Mouse (Mus musculus): ENCODE results near the gene Ipo4.

Ipo4 gene

GRCm38 (mm10) chr14:55635523-55636007 lies at the start of gene Ipo4:
Gene Ipo4, minus strand, starts transcription at chr14:55635957.
- peak; percentile 83 to 89 for DNase-seq

DNA sequence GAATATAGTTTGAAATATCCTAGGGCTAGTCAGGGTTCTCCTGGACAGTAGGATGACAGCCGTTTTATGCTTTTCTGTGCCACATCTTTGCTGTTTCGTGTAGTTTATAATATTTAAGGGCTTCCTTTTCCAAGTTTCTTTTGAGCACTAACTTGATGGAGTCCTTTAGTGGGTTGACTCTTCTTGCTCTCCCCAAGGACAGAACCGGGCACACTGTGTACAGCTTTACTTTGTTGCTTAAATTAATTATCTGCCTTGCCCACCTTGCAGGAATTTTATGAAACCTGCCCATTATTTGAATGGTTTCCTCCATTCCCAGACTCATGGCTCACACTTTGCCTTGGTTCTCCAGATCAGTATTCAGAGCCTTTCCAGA lies 46.3 kb upstream of the Ipo4 start:
- DNase-seq = no peak

DNA sequence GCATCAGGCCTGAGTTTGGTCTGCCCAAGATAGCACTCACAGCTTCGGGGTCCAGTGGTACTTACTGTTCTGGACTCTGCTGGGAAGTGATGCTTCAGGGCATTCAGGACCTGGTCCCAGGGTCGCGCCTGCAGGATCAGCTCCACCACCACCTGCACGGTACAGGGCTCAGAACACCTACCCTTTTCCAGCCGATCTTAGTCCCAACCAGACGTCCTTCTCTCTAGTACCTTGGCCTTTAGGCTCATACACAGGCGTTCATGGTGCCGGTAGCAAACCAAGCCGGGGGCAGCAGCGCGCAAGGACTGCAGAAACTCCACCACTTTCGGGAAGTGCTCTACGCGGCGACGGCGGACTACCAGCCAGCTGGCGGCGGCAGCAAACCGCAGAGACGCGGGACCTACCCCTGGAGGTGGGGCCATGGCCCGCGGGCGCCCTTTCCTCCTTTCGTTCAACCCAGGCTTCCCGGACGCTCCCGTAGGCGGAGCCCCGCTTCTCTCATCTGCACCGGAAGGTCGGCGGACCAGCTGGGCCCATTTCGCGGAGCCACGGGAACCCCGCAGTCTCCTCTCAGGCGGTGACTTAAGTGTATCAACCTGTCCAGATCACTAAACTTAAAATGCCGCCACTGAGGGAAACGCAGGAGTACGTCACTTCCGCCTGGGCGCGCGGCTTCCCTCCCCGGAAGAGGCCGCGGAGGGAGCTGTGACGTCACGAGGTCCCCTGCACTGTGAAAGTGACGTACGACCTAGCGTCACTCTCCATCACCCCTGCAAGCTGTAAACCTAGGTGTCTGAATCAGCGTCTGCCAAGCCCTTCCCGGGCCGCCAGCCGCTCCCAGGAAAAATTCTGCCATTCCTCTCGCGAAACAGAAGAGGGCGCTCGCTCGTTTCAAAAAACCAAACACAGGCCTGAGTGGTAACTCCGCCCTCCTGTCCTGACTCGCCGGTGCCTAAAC lies 45.7 kb upstream of the Ipo4 start, which contains the start of gene Tinf2:
Tinf2 (minus strand) TSS at position 661 of the 958 bp plus-strand sequence.
- DNase-seq = peak; percentile 91 to 93

DNA sequence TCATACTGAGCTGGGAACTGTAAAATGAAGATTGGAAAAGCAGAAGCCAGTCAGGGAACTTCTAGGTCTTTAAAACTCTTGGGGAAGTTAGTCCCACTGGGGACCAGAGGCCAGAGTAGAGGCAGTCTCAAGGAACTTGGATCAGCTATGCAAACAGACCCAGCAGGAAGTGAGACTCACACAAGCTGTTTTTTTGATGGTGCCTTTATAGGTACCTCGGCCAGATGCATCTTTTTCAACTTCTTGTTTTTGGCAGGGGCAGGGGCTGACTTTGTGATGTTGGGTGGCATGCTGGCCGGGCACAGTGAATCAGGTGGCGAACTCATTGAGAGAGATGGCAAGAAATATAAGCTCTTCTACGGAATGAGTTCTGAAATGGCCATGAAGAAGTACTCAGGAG lies 41.9 kb upstream of the Ipo4 start:
- DNase-seq = no peak

DNA sequence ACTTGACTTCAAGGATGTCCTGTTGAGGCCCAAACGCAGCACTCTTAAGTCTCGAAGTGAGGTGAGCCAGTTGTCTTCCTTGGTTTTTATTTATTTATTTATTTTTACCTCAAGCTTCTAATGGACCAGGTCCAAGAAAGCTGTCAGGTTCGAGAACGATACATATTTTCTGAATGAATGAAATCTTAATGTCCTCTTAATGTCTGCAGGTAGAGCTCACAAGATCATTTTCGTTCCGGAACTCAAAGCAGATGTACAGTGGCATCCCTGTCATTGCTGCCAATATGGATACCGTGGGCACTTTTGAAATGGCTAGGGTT lies 36.9 kb upstream of the Ipo4 start:
- DNase-seq = no peak

- DNase-seq = peak; percentile 86 to 88
Measured at GRCm38 (mm10) chr14:55671833-55672740, 36.3 kb upstream of the Ipo4 start, which contains the start of the genes Gmpr2 and Nedd8. Gene Gmpr2, plus strand, starts transcription at chr14:55671941. Gene Nedd8, minus strand, starts transcription at chr14:55672124.

DNA sequence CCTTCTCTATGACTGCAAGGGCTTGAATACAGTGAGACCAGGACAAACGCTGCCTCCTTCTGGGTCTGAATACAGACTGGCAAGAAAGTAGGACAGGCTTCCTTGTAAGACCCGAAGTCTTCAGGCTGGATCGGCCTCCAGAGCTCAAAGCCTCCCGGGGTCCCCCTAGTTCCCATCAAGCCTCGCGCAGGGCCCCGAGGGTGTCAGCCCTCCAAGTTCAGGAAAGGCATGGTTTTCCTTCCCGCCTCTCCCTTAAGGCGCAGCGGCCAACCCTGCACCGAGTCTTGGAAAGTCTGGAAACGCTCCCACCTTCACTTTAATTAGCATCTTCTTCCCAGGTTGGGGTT lies 35.7 kb upstream of the Ipo4 start:
- no peak for DNase-seq

DNA sequence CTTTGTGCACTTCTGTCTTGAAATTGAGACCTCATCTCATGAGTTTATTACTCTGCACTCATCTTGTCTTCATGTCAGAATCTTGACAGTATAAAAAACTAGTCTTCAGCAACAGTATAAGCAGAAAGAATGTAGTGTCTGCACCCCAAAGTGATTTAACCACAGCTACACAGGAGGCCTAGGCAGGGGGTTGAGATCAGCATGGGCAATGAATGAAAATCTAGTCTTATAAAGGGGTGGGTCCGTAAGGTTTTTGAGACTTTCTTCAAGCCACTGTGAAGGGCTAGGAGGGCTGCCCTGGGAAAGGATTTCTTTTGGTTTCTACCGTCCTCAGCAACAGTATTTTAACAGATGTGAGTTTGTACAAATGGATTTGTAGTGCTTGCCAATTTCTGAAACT lies 24.9 kb upstream of the Ipo4 start:
- no peak for DNase-seq

GRCm38 (mm10) chr14:55659960-55660573 lies 24.3 kb upstream of the Ipo4 start, which contains the start of gene Mdp1:
Gene Mdp1, minus strand, starts transcription at chr14:55660508.
- peak; percentile 73 to 78 for DNase-seq

DNA sequence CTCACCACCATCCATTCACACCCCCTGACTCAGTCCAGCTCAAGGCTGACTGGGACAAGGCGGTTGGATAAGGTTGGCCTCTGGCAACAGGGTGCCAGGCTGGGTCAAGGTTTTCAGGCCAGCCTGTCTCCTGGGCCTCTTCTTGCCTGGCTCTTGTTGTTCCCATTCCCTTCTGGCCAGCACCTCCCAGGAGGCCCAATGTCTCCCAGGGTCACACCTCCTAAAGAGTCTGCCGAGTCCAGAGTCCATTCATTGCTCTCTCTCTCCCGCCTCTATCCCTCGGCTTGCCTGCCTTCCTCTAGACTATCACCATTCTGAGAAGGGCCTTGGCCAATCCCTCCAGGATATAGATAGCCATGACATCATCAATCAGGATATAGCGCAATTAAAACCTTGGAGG lies 22.3 kb upstream of the Ipo4 start:
- DNase-seq = no peak

GRCm38 (mm10) chr14:55656935-55657334 lies 21.2 kb upstream of the Ipo4 start:
- no peak for DNase-seq

GRCm38 (mm10) chr14:55651528-55651927 lies 15.8 kb upstream of the Ipo4 start:
- peak; percentile 32 to 59 for DNase-seq

DNA sequence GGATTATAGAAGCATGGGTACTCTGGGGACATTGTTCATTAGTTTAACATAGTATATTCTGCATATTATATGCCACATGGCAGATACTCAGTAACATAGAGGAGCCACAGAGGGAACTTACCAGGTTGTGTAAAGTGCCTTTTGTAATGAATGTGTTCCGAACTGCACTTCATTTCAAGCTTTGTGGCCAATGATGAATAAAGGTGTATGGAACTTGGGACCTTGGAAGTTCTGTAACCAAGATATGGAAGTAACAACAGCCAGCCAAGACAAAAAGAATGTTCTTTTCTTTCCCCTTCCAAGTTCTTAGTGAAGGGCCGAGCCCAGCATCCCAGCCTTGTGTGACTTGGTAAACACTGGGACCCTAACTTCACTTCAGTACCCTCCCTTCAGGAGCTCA lies 14.1 kb upstream of the Ipo4 start, which contains the start of gene Tssk4:
Tssk4 (plus strand) TSS at position 301 of the 400 bp plus-strand sequence.
- DNase-seq = no peak

- peak in 1 of 2 experiments; percentile 35 for DNase-seq
Measured at GRCm38 (mm10) chr14:55644261-55644888, 8.6 kb upstream of the Ipo4 start.

DNA sequence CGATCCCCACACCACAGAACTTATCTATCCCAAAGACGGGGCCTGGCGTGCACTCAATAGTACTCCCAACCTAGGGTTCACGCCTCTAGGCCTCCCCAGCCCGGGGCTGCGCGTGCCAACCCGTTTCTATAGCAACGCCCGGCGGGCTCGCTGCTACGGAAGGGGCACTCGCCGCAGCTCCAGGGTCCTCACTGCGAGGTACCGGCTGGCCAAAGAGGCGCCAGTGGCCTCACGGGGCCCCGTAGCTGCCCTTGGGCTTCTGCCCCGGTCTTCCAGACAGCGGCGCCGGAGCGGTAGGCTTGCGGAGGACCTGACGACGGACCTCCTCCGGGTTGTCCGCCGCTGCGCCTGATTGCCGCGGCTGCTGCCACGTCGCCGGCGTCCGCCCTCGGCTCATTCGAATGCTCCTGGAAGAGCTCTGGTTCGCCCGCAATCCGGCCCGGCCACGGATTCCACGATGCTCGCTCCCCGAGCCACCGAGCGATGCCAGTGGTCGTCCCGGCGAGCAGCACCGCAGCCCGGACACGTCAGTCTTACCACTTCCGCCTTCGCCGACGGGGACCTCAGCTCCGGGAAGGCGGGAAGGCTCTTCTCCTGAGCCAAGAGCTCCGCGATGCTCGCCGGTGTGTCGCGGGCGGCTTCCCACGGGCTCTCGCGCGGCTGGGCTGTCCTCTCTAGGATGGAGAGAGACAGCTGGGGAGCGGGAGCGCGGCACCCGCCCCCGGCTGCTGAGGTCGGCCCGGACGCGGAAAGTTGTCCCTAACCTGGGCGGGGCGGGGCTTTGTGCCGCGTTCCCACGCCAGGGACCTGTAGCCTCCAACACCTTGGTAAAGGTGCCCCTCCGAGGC lies 7.5 kb upstream of the Ipo4 start, which contains the start of gene Tm9sf1:
Tm9sf1 (minus strand) TSS at position 747 of the 848 bp plus-strand sequence.
- peak; percentile 81 to 86 for DNase-seq

DNA sequence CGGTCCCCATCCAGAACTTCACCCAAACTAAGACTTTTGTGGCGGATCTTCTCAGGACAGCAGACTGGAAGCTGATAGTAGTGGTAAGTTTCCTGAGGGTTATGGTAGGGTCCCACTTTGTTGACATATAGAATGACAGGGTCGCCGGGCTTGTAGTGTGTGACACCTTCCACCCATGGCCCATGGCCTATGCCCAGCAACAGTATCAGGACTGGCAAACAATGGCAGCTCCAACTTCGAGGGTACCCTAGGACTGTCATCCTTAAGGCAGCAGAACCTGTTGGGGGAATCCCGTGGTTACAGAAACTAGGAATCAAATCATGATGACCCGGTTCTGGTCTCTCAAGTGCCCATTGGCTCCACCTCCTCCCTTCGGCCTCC lies 6.9 kb upstream of the Ipo4 start:
- DNase-seq = no peak

GRCm38 (mm10) chr14:55641291-55641690 lies 5.5 kb upstream of the Ipo4 start:
- DNase-seq = no peak

- no peak for DNase-seq
Measured at GRCm38 (mm10) chr14:55640816-55641215, 5.1 kb upstream of the Ipo4 start.

GRCm38 (mm10) chr14:55637795-55638194 lies 2.0 kb upstream of the Ipo4 start, which contains the start of gene Gm49378:
Gene Gm49378, minus strand, starts transcription at chr14:55637895.
- DNase-seq = no peak

DNA sequence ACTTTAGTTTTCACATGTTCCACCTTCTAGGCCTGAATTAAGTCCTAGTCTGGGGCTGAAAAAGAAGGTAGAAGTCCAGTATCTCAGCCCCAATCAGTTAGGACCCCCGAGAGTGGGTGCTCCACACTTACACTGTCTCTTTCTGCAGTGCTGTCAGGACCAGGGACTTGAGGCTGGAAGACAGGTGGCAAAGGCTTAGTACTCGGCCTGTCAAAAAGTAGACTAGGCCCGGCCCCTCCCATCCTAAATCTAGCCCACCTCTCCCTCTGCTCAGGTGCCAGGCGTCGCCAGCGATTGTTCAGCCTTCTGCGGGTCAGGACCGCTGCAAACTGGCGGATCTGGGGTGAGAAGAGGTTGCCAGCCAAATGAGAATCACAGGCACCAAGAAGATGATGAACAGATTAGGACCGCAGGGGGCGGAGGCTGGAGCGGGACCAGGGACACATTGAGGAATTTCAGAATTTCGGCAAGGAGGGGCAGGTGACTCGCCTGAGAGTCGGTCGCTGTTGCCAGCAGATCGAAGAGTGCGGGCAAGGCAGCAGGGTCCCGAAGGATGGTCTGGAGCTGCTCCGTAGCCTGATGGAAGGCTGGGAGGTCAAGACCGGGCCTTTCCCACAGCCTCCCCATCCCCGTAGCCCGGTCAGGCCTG lies 759 bp downstream of the Ipo4 start:
- no peak for DNase-seq

DNA sequence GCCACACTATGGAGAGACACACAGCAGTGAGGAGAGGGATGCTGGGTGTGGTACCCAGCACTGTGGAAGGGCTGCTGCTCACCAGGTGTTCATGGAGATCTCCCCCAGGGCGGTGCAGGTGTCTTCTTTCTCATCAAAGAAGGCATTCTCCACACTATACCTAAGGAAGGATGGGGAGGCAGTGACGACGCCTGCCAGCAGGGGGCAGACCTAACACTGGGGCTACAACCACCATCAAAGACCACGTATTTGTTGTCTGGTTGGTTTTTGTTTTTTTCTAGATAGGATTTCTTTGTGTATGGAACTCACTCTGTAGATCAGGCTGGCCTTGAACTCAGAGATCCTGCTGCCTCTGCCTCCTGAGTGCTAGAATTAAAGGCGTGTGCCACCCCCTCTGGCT lies 6.4 kb downstream of the Ipo4 start:
- peak; percentile 76 to 81 for DNase-seq
